Mouse (Mus musculus) hindbrain, embryonic 12.5 days (tissue): ENCODE results near the gene Scrn2. TPM values are rescaled to one million over a fixed set of nuclear protein-coding genes. Genes with fewer than 3 reads are reported as not detected.

Experiments used
- ATAC-seq: fragments of 200-750 bp; cut with Nextera tagmentation; 2 replicates; pipeline ENCODE4 v1.8.0; 2017; ENCODE audit warnings: moderate TSS enrichment; ENCODE audit not compliant: low FRiP score
- H3K27ac ChIP-seq: fragments of 300-500 bp; sonication (generic); 2 replicates; pipeline ENCODE4 v1.5.1; 2016; ENCODE audit warnings: mild to moderate bottlenecking
- H3K27me3 ChIP-seq: fragments of 300-500 bp; sonication (generic); 2 replicates; pipeline ENCODE4 v1.6.1; 2016; ENCODE audit warnings: mild to moderate bottlenecking
- H3K36me3 ChIP-seq: fragments of 300-500 bp; sonication (generic); 2 replicates; pipeline ENCODE4 v1.6.1; 2016; ENCODE audit warnings: mild to moderate bottlenecking
- H3K4me1 ChIP-seq: fragments of 300-500 bp; sonication (generic); 2 replicates; pipeline ENCODE4 v1.6.1; 2016
- H3K4me2 ChIP-seq: fragments of 300-500 bp; sonication (generic); replicated peaks from 2 replicates; pipeline ENCODE4 v1.6.1; 2016; ENCODE audit warnings: mild to moderate bottlenecking
- H3K4me3 ChIP-seq: fragments of 300-500 bp; sonication (generic); 2 replicates; pipeline ENCODE4 v1.5.1; 2016; ENCODE audit warnings: mild to moderate bottlenecking
- H3K9ac ChIP-seq: fragments of 300-500 bp; sonication (generic); 2 replicates; pipeline ENCODE4 v1.6.1; 2016; ENCODE audit warnings: mild to moderate bottlenecking, moderate library complexity
- H3K9me3 ChIP-seq: fragments of 300-500 bp; sonication (generic); replicated peaks from 2 replicates; pipeline ENCODE4 v1.6.1; 2016; ENCODE audit warnings: mild to moderate bottlenecking
- WGBS: fragments of 180-500 bp; shearing (Covaris S2); methylation state at CpG from one replicate; pipeline ENCODE4 v1.1.7; 2016; 5-methylcytosine and 5-hydroxymethylcytosine counted together
- polyA plus RNA-seq: library from polyadenylated mRNA; unstranded; fragments of >200 nt; fragmentation: Nextera tagmentation; extraction: Ambion mirVana; gene quantifications from 2 replicates; pipeline ENCODE4 v1.2.1, GENCODE M21; 2016

The Scrn2 gene
- polyA plus RNA-seq = 21.2 and 23.9 TPM in 2 replicates

- peak; percentile 69 for ATAC-seq
- 1% methylated on average over 25 of the region's 25 CpGs for WGBS
- Histone ChIP-seq H3K4me2 (peak within 1 kb of the TSS; percentile 87), H3K9me3 (no peaks in the 10 kb centered on the region), H3K9ac (peak within 1 kb of the TSS; percentile 83), H3K4me1 (peaks cover 24% of the 10 kb centered on the region), H3K27ac (peak within 1 kb of the TSS; percentile 71), H3K27me3 (peaks cover 9% of the 10 kb centered on the region), H3K4me3 (peak within 1 kb of the TSS; percentile 63), H3K36me3 (peaks cover 9% of the 10 kb centered on the region)
Measured at GRCm38 (mm10) chr11:97029686-97030417, at the start of gene Scrn2. Gene Scrn2, plus strand, starts transcription at chr11:97029938.

- WGBS = 81% methylated on average over 5 of the region's 5 CpGs
- H3K9ac ChIP-seq = no peak overlapping the region
- H3K36me3 ChIP-seq = no peaks in the 10 kb centered on the region
- no peak overlapping the region; the same call in 1 of the 2 replicates for H3K27ac ChIP-seq
- H3K4me1 ChIP-seq = peaks cover 26% of the 10 kb centered on the region
- no peak for ATAC-seq
- no peaks in the 10 kb centered on the region for H3K9me3 ChIP-seq
- H3K27me3 ChIP-seq = peaks cover 19% of the 10 kb centered on the region
- H3K4me2 ChIP-seq = no peak overlapping the region
- H3K4me3 ChIP-seq = no peak overlapping the region
Measured at GRCm38 (mm10) chr11:96980021-96980420, 49.7 kb upstream of the Scrn2 start.

- peaks cover 33% of the 10 kb centered on the region for H3K27me3 ChIP-seq
- ATAC-seq = no peak
- no peak overlapping the region for H3K4me2 ChIP-seq
- no peak overlapping the region for H3K9ac ChIP-seq
- no peak overlapping the region for H3K27ac ChIP-seq
- WGBS = 72% methylated on average over 15 of the region's 15 CpGs
- no peak overlapping the region for H3K4me3 ChIP-seq
- no peaks in the 10 kb centered on the region for H3K36me3 ChIP-seq
- H3K4me1 ChIP-seq = peaks cover 16% of the 10 kb centered on the region
- H3K9me3 ChIP-seq = no peaks in the 10 kb centered on the region
Measured at GRCm38 (mm10) chr11:96981461-96981860, 48.3 kb upstream of the Scrn2 start.

- Histone ChIP-seq H3K36me3 (no peaks in the 10 kb centered on the region), H3K4me2 (no peak overlapping the region), H3K27ac (no peak overlapping the region), H3K9ac (no peak overlapping the region), H3K9me3 (no peaks in the 10 kb centered on the region), H3K4me3 (no peak overlapping the region), H3K27me3 (peaks cover 42% of the 10 kb centered on the region), H3K4me1 (peaks cover 13% of the 10 kb centered on the region)
- ATAC-seq = no peak
- WGBS = 2% methylated on average over 7 of the region's 7 CpGs
Measured at GRCm38 (mm10) chr11:96982355-96982754, 47.4 kb upstream of the Scrn2 start.

- Histone ChIP-seq H3K27ac (no peak within 1 kb of the TSS), H3K27me3 (peaks cover 47% of the 10 kb centered on the region), H3K9me3 (no peaks in the 10 kb centered on the region), H3K9ac (no peak within 1 kb of the TSS; the same call in 1 of the 2 replicates), H3K4me1 (peaks cover 18% of the 10 kb centered on the region), H3K4me3 (no peak within 1 kb of the TSS), H3K36me3 (no peaks in the 10 kb centered on the region), H3K4me2 (no peak within 1 kb of the TSS)
- no peak for ATAC-seq
- WGBS = 74% methylated on average over 7 of the region's 7 CpGs
Measured at GRCm38 (mm10) chr11:96982859-96983258, 46.9 kb upstream of the Scrn2 start, which contains the start of gene Sp2. Gene Sp2, minus strand, starts transcription at chr11:96982959.

GRCm38 (mm10) chr11:96984903-96985302 is 44.8 kb upstream of the Scrn2 start:
- no peaks in the 10 kb centered on the region for H3K9me3 ChIP-seq
- H3K4me1 ChIP-seq = peaks cover 18% of the 10 kb centered on the region
- ATAC-seq = no peak
- H3K4me2 ChIP-seq = no peak overlapping the region
- no peaks in the 10 kb centered on the region for H3K36me3 ChIP-seq
- 28% methylated on average over 4 of the region's 4 CpGs for WGBS
- H3K9ac ChIP-seq = peak overlapping the region; percentile 8; the same call in 1 of the 2 replicates
- peaks cover 55% of the 10 kb centered on the region for H3K27me3 ChIP-seq
- no peak overlapping the region for H3K27ac ChIP-seq
- H3K4me3 ChIP-seq = no peak overlapping the region

- Histone ChIP-seq H3K27me3 (peaks cover 58% of the 10 kb centered on the region), H3K4me1 (peaks cover 17% of the 10 kb centered on the region), H3K9me3 (no peaks in the 10 kb centered on the region), H3K27ac (no peak overlapping the region), H3K4me3 (no peak overlapping the region), H3K9ac (no peak overlapping the region), H3K4me2 (no peak overlapping the region), H3K36me3 (no peaks in the 10 kb centered on the region)
- no peak for ATAC-seq
- WGBS = 49% methylated on average over 3 of the region's 3 CpGs
Measured at GRCm38 (mm10) chr11:96986463-96986862, 43.3 kb upstream of the Scrn2 start.

GRCm38 (mm10) chr11:96987873-96988655 is 41.7 kb upstream of the Scrn2 start:
- H3K4me2 ChIP-seq = peak overlapping the region; percentile 55
- peak overlapping the region; percentile 31 for H3K4me3 ChIP-seq
- peaks cover 13% of the 10 kb centered on the region for H3K4me1 ChIP-seq
- WGBS = 9% methylated on average over 31 of the region's 31 CpGs
- peak; percentile 58 for ATAC-seq
- H3K27me3 ChIP-seq = peaks cover 61% of the 10 kb centered on the region
- no peaks in the 10 kb centered on the region for H3K36me3 ChIP-seq
- H3K9ac ChIP-seq = peak overlapping the region; percentile 27; the same call in 1 of the 2 replicates
- H3K9me3 ChIP-seq = no peaks in the 10 kb centered on the region
- H3K27ac ChIP-seq = no peak overlapping the region; the same call in 1 of the 2 replicates

- WGBS = 77% methylated on average over 5 of the region's 5 CpGs
- Histone ChIP-seq H3K4me3 (no peak overlapping the region), H3K4me1 (peaks cover 21% of the 10 kb centered on the region), H3K9me3 (no peaks in the 10 kb centered on the region), H3K27ac (no peak overlapping the region), H3K4me2 (no peak overlapping the region), H3K9ac (no peak overlapping the region), H3K27me3 (peaks cover 31% of the 10 kb centered on the region), H3K36me3 (no peaks in the 10 kb centered on the region)
- no peak for ATAC-seq
Measured at GRCm38 (mm10) chr11:96991501-96991900, 38.2 kb upstream of the Scrn2 start.

- H3K4me3 ChIP-seq = no peak overlapping the region
- H3K27me3 ChIP-seq = peaks cover 28% of the 10 kb centered on the region
- no peak overlapping the region for H3K27ac ChIP-seq
- no peaks in the 10 kb centered on the region for H3K9me3 ChIP-seq
- peaks cover 26% of the 10 kb centered on the region for H3K4me1 ChIP-seq
- ATAC-seq = no peak
- H3K4me2 ChIP-seq = no peak overlapping the region
- 47% methylated on average over 8 of the region's 8 CpGs for WGBS
- no peak overlapping the region for H3K9ac ChIP-seq
- no peaks in the 10 kb centered on the region for H3K36me3 ChIP-seq
Measured at GRCm38 (mm10) chr11:96992722-96993311, 36.9 kb upstream of the Scrn2 start.

- 14% methylated on average over 5 of the region's 5 CpGs for WGBS
- no peaks in the 10 kb centered on the region for H3K36me3 ChIP-seq
- H3K4me1 ChIP-seq = peaks cover 19% of the 10 kb centered on the region
- no peaks in the 10 kb centered on the region for H3K9me3 ChIP-seq
- no peak overlapping the region for H3K9ac ChIP-seq
- H3K4me2 ChIP-seq = no peak overlapping the region
- no peak overlapping the region for H3K4me3 ChIP-seq
- peaks cover 33% of the 10 kb centered on the region; the same call in 1 of the 2 replicates for H3K27me3 ChIP-seq
- no peak overlapping the region for H3K27ac ChIP-seq
- no peak for ATAC-seq
Measured at GRCm38 (mm10) chr11:96995031-96995430, 34.7 kb upstream of the Scrn2 start.
